Mouse (Mus musculus) gastrocnemius, adult 2 months (tissue): ENCODE data around the gene Tmem198b. TPM values are rescaled to one million over a fixed set of nuclear protein-coding genes. Genes with fewer than 3 reads are reported as not detected.
A peak's percentile ranks its signal among the peaks of the same experiment; 100 is the strongest.

ENCODE experiments used
- DNase-seq: peaks from one replicate; pipeline ENCODE4 v3.0.0; 2022
- H3K27ac ChIP-seq: fragments of 200-600 bp; 2 replicates; pipeline ENCODE4 v1.8.1; 2022; ENCODE audit warnings: mild to moderate bottlenecking
- H3K4me3 ChIP-seq: fragments of 200-600 bp; 2 replicates; pipeline ENCODE4 v1.8.1; 2022; ENCODE audit warnings: mild to moderate bottlenecking, moderate library complexity
- CTCF ChIP-seq: fragments of 200-600 bp; IDR thresholded peaks from 2 replicates; pipeline ENCODE4 v1.8.1; 2022; ENCODE audit warnings: antibody characterized with exemption, mild to moderate bottlenecking, moderate library complexity
- intact Hi-C: fragments of 180-260 bp; cut with DNase I; formaldehyde crosslinking; loops from one replicate; pipeline ENCODE4 v1.15.1; 2025
- total RNA-seq, 2 experiments: library from RNA; stranded (reverse); gene quantifications; 2 replicates each; pipeline ENCODE4 v1.2.3; 2021

Tmem198b gene
- total RNA-seq, 2 experiments from 2014 or later, result 2.2 to 3.6 TPM

DNA sequence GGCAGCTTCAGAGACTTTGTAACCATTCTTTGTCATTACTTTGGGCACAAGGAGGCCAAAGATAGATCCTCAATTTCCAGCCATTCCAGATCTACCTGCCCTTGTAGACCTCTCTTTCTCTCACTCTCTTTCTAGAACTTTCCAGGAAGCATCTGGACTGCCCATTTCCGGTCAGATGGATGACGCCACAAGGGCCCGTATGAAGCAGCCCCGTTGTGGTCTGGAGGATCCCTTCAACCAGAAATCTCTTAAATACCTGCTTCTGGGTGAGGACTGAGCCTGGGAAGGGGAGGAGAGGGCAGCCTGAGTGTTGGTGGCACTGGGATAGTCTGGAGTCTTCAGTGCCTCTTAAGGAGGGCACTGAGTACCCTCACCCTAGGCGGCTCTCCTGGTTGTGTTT, 9.8 kb downstream of the Tmem198b start:
- no peak overlapping the region for H3K4me3 ChIP-seq
- intact Hi-C loops, result no loop called here
- DNase-seq, result no peak
- H3K27ac ChIP-seq, result no peak overlapping the region
- TF ChIP-seq CTCF, result no peak

- intact Hi-C loops, result no loop called here
- no peak for DNase-seq
- Histone ChIP-seq H3K27ac (no peak overlapping the region), H3K4me3 (no peak overlapping the region)
- TF ChIP-seq CTCF, result no peak
Observed at GRCm38 (mm10) chr10:128793258-128793657, 10.9 kb downstream of the Tmem198b start.

DNA sequence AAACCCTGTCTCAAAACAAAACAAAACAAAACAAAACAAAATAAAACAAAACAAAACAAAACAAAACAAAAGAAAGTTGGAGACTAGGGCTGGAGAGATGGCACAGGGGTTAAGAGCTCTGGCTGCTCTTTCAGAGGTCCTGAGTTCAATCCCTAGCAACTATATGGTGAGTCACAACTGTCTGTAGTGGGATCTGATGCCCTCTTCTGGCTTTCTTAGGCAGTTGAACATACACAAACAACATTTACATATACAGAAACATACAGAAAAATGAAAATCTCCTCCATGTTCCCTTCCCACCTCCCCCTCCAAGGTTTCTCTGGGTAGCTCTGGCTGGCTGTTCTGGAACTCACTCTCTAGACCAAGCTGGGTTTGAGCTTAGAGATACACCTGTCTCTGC, 12.1 kb downstream of the Tmem198b start:
- peak; percentile 5; the same call in 1 of the 2 replicates for TF ChIP-seq CTCF
- no peak overlapping the region for H3K4me3 ChIP-seq
- no peak overlapping the region for H3K27ac ChIP-seq
- intact Hi-C loops, result no loop called here
- no peak for DNase-seq

DNA sequence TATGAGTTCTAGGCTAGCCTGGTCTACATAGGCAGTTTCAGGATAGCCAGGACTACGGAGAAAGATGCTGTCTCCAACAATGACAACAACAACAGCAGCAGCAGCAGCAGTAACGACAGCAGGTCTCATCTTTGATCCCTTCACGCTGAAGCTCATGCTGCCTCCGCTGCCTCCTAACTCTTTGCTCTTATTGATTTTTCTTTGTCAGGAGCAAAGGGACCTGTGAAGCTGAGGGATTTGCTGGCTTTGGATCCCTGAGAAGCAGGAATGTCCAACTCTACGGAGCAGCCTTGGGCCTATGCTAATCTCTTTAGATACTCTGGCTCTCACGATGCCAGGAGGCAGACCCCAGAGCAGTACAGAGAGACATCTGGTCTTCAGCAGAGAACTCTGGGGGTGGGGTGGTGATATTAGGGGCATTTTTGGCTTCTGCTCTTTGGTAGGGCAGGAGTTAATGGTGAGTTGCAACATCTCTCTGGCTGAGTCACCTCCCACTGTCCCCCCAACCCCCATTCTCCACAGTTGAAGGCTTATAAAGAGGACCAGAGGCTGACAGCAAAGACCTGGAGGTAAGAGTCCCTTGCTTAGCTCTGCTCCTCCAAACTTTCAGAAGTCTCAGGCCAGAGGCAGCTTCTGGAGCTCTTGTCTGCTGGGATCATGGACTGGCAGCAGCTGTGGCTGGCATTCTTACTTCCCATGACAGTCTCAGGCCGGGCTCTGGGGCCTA, 13.6 kb downstream of the Tmem198b start, which contains the start of gene Mmp19:
TSS of gene Mmp19 (plus strand) at position 513 of the 727 bp plus-strand sequence.
- no peak for TF ChIP-seq CTCF
- Histone ChIP-seq H3K4me3 (peak within 1 kb of the TSS; percentile 67), H3K27ac (peak within 1 kb of the TSS; percentile 56)
- DNase-seq, result no peak
- intact Hi-C loops, result no loop called here

DNA sequence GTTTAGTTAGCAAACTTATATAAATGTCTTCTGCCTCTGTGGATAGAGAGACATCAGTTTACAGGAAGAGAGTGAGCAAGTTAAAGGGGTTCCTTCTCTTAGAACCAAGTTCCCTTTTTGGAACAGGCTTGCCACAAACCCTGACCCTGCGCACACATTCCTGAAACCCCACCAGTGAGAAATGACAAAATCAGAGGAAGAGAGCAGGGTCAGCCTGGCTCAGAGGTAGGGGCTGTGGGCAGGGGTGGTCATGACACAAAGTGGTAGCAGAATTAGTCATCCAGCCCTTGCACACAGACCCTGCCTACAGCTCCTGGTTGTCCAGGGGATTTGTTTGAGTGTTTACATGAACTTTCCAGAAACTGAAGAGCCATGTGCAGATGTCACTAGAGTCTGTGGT, 24.0 kb downstream of the Tmem198b start:
- no peak for TF ChIP-seq CTCF

GRCm38 (mm10) chr10:128779011-128779795, 25.0 kb downstream of the Tmem198b start:
- intact Hi-C loops, result no loop called here
- DNase-seq, result peak; percentile 90
- TF ChIP-seq CTCF, result no peak
- H3K4me3 ChIP-seq, result peak overlapping the region; percentile 50
- H3K27ac ChIP-seq, result peak overlapping the region; percentile 85

More for the DNA sequence above, 24.0 kb downstream of the Tmem198b start:
- Histone ChIP-seq H3K27ac (peak overlapping the region; percentile 85), H3K4me3 (no peak overlapping the region)
- DNase-seq, result no peak
- intact Hi-C loops, result no loop called here

- H3K4me3 ChIP-seq, result no peak overlapping the region; the same call in 1 of the 2 replicates
- DNase-seq, result no peak
- peak overlapping the region; percentile 85 for H3K27ac ChIP-seq
- intact Hi-C loops, result no loop called here
- no peak for TF ChIP-seq CTCF
Observed at GRCm38 (mm10) chr10:128778441-128778840, 25.7 kb downstream of the Tmem198b start.

DNA sequence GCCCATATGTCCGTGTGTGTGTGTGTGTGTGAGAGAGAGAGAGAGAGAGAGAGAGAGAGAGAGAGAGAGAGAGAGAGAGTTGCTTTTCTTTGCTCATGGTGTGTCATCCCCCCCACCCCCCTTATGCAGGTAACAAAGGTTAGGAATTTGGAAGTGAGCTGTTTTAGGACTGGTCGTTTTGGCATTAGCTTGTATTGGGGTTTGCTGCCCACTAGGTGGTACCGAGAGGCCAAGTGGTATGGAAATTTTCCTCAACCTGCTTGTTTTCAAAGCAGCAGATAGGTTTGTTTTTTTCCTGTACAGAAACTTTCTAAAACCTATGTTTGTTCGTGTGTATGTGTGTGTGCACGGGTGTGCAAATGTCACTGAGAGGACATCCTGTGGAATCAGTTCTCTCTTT, 30.5 kb downstream of the Tmem198b start:
- peak; percentile 3; the same call in 1 of the 2 replicates for TF ChIP-seq CTCF
- DNase-seq, result no peak
- Histone ChIP-seq H3K27ac (no peak overlapping the region), H3K4me3 (no peak overlapping the region)
- intact Hi-C loops, result no loop called here

DNA sequence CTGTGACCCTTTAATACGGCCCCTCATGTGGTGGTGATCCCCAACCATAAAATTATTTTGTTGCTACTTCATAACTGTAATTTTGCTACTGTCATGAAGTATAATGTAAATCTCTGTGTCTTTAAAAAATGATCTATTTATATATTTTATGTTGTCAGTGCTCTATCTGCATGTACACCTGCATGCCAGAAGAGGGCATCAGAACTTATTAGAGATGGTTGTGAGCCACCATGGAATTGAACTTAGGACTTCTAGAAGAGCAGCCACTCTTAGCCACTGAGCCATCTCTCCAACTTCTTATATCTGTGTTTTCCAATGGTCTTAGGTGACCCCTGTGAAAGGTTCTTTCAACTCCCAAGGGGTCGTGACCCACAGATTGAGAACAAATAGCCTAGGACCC, 31.3 kb downstream of the Tmem198b start:
- Histone ChIP-seq H3K27ac (no peak overlapping the region), H3K4me3 (no peak overlapping the region)
- no peak for DNase-seq
- intact Hi-C loops, result no loop called here
- peak; percentile 61 for TF ChIP-seq CTCF

Other genes with a start within 250 kb of the Tmem198b start
- gene Pa2g4, start 238.4 kb downstream of the Tmem198b start, total RNA-seq, result 10 to 100 TPM; 37.8 to 39.3 TPM
- gene Erbb3, start 214.7 kb downstream of the Tmem198b start, total RNA-seq, result 1 to 10 TPM; 1.6 to 2.6 TPM
- 100 to 1,000 TPM; 299 to 383 TPM for gene Rps26, start 177.6 kb downstream of the Tmem198b start, total RNA-seq
- gene Ikzf4, start 158.4 kb downstream of the Tmem198b start, total RNA-seq, result 1 to 10 TPM in 1 of 2 experiments, under 1 TPM in 1; 0.45 to 3.4 TPM
- gene Suox, start 130.3 kb downstream of the Tmem198b start, total RNA-seq, result 10 to 100 TPM; 22.5 to 27.7 TPM
- 10 to 100 TPM; 90.3 to 94.5 TPM for gene Rab5b, start 108.1 kb downstream of the Tmem198b start, total RNA-seq
- not detected for gene Pmel, start 100.2 kb downstream of the Tmem198b start, total RNA-seq
- gene Cdk2, start 99.3 kb downstream of the Tmem198b start, total RNA-seq, result 1 to 10 TPM; 3.0 to 3.2 TPM
- 1 to 10 TPM; 8.8 to 9.7 TPM for gene Dgka, start 59.5 kb downstream of the Tmem198b start, total RNA-seq
- gene Pym1, start 56.5 kb downstream of the Tmem198b start, total RNA-seq, result 10 to 100 TPM in 1 of 2 experiments, 1 to 10 TPM in 1; 9.9 to 11.8 TPM
- 1 to 10 TPM; 1.0 to 1.5 TPM for gene Mmp19, start 13.5 kb downstream of the Tmem198b start, total RNA-seq
- gene Dnajc14, start 308 bp downstream of the Tmem198b start, total RNA-seq, result 10 to 100 TPM; 20.1 to 26.2 TPM
- 10 to 100 TPM; 30.5 to 33.8 TPM for gene Sarnp, start 13.0 kb upstream of the Tmem198b start, total RNA-seq
- gene Ormdl2, start 17.3 kb upstream of the Tmem198b start, total RNA-seq, result 1 to 10 TPM; 3.5 to 4.5 TPM
- 1 to 10 TPM; 4.8 to 5.2 TPM for gene Gdf11, start 87.3 kb upstream of the Tmem198b start, total RNA-seq
- gene Cd63, start 96.6 kb upstream of the Tmem198b start, total RNA-seq, result 100 to 1,000 TPM; 124 to 132 TPM
- gene Rdh5, start 118.5 kb upstream of the Tmem198b start, total RNA-seq, result 1 to 10 TPM; 5.1 to 5.2 TPM
- gene Bloc1s1, start 119.7 kb upstream of the Tmem198b start, total RNA-seq, result 100 to 1,000 TPM; 137 to 169 TPM
- 10 to 100 TPM; 58.4 to 72.9 TPM for gene Itga7, start 129.4 kb upstream of the Tmem198b start, total RNA-seq
- not detected for gene Mettl7b, start 156.6 kb upstream of the Tmem198b start, total RNA-seq
- gene Olfr9, start 185.1 kb upstream of the Tmem198b start, total RNA-seq, result not detected
- not detected for gene Olfr763, start 206.4 kb upstream of the Tmem198b start, total RNA-seq
- not detected for gene Olfr764-ps1, start 235.5 kb upstream of the Tmem198b start, total RNA-seq
- not detected for gene Olfr765, start 245.6 kb upstream of the Tmem198b start, total RNA-seq